Mouse (Mus musculus): ENCODE results near the gene Cnih3.

Gene Cnih3

DNA sequence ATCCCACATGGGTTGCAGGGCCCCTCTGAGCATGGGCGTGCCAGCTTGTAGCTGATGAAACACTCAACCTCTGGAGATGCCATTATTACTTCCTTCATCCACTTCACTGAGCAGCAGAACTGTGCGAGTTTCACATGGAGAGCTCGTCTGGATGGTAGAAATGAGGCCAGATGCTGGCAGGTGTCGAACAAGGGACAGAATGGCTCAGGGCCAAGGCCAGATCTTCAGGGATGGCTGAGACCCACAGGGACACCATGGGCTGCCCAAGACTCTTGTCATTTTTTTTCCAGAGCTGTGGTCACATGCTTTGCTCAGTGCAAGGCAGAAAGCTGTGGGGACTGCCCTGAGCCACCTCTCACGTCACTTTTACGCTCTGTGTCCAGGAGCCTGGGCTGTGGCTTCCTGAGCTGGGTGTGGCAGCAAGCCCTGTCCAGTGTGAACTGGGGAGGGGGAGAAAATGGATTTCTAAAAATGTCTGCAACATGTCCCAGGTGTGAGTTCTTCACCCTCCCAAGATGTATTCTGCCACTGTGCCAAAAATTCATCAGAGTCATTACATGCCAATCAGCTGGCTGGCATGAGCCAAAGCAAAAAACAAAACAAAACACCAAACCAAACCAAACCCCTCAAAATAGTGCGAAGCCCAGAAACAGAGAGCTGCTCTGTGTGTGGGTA lies 107.1 kb downstream of the Cnih3 start:
- no peak for DNase-seq

DNA sequence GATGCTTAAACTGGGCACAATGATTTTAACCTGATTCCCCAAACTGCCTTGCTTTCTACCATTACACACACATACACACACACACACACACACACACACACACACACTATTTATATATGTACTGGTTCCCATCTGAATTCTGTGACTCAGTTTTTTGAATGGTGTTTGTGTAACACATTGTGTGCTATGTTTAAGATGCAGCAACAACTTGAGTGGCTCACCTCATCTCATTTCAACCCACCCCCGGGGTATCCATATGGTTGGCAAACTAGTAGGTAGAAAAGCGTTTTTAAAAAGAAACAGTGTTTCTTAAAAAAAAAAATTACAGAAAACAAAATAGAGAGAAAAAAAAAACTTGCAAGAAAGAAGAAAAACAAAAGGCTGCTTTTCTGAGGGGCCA lies 107.9 kb downstream of the Cnih3 start:
- no peak for DNase-seq

DNA sequence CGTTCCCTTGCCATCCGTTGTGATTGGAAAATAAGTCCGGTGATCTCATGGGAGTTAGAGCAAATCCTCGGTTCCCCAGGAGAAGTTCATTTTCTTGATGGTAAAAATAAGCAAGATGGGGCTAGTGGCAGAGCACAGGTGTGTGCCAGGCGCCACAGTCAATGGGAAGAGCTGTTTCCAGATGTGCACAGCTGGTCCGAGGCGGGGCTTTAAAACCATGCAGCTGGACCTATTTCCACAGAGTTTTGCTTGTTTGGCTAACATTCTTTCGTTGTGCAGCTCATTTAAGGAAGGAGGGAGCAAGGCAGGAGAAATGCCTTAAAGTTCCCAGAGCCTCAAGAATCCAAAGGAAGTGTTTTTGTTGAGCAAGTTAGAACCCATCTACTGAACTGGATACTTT lies 109.1 kb downstream of the Cnih3 start:
- no peak for DNase-seq

DNA sequence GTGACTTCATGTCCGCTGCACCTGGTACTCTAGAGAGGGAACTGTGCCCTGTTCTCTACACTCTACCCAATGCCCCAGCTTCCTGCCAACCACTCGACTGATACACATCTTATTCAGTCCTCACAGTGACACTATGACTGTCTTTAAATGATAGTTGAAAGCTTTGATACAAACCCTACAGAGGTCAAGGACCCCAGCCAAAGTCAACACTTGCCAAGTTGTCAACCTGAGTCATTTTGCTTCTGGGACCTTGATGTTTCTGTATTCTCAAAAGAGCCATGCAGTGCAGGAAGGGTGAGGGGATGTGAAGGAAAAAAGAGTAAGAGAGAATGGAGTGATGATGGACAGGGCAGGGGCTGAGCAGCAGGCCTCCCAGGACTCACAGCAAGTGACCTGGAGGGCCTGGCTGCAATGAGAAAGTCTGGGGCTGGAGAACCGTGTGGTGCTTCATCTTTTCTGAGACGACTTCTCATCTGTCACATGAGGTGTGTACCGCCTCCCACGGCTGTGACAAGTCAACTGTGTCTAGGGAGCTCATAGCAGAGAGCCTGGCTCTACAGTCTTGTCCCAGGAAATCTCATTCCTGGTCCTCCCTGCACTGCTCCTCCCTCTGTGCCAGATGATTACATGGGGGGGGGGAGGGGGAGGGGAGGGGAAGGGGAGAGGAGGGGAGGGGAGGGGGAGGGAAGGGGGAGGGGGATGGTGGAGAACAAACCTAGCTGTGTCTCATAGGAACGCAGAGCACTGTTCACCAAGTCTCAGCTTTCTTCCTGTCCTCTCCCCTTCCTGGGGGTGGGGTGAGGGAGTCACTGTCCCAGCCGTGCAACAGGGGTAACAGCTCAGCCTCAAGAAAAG lies 109.8 kb downstream of the Cnih3 start:
- DNase-seq = no peak

DNA sequence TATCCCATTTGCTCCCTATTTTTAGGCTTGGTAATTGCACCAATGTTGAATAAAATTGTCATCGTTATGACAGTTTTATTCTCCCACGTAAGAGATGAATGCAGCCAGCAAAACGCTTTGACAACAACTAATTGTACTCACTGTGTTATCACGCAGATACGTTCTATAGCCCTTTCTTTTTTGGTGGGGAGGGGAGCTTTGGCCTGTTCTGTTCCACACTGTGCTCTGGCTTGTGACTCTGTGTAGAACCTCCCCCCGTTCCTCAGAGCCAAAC lies 110.4 kb downstream of the Cnih3 start:
- no peak for DNase-seq

DNA sequence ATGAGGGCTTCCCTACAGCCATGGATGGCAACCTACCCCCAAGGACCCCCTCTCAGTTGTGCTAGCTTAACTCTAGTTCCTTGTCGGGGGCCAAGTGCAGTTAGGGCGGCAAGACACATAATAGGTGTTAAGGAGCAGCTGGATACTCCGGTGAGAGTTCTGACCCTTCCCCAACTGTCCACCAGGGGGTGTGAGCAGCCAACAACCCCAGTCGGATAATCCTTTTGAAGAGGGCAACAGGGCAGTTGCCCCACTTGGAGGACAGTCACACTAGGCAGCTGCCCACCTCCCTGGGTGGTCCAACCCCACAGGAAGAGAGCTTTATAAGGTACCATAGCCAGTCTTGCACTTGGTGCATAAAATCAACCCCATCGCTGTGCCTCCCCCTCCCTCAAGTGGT lies 112.6 kb downstream of the Cnih3 start:
- DNase-seq = no peak

DNA sequence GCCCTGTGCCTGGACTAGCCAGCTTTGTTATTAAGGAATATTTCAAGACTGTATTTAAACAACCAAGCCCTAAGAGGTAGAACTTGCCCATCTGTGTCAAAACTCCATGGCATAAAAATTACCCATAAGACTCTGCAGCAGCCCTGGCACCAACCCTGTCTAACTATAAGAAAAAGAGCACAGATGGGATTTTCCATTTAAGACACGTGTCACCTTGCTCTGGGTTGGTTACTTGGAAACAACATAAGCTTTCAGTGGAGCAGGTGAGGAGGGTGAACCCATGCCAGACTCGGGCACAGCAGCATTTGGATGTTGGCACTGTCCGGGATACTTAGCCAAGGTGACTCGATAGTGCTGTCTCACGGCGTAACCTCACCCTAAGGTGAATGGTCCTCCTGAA lies 113.6 kb downstream of the Cnih3 start:
- DNase-seq = no peak

DNA sequence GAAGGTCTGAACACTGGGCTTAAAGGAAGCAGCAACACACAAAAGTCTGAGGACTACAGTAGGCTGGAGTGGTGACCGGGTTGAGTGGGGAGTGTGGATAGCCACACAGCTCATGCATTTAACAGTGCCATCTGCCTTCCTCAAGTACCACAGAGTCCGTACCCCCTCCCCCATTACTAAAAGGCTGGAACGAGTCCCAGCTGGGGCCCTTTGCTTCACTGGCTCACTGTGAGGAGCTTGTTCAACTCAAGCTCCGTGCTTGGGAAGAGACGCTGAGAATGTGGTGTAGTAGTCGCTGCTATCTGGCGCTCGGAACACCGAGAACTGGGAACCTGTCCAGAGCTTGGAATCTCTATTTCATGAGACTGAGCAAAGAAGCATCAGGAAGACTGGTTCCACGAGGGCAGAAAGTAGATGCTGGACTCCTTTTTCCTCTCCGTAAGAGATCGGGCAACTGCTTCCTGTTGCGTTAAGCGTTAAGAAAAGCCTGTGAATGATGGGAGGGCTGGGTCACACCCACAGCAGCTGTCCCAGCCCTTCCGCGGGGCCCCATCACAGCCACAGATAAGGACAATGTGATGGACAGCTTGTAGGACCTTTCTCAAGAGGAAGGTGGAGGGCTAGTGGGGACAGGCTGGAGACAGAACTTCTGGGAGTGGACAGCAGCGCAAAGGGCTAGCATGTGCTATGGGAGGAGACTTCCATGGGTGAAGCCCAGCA lies 114.3 kb downstream of the Cnih3 start:
- no peak for DNase-seq

DNA sequence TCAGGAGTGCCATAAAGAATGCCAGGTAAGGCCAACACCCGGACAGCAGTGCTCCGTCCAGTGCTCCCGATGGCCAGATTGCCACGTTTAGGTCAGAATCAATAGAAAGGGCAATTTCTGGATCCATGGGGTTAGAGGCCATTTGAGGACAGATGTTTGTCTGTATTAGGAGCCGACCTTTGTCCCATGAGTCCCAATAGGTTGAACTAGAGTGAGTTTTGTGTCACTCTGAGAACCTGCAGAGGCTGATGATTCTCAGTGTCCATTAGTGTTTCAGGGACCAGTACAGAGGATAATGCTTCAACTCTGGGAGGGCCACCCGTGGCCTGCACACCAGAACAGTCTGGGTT lies 114.9 kb downstream of the Cnih3 start:
- no peak for DNase-seq

DNA sequence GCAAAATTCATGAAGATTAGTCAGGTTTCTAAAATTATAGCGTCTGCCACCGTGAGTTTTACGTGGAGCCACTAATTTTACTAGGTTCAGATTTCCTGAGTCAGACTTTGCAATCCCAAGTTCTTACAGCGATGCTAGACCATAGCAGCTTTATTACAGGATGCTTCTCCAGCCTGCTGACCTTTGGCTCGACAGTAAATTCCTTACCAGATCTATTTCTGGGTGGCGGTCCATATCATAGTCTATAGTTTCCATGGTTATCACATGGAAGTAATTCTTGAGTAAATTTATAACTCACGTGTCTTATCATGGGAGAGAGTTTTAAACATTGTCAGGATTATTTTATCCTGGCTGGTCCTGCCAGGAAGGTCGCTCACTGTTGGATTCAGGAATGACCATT lies 117.0 kb downstream of the Cnih3 start:
- no peak for DNase-seq

DNA sequence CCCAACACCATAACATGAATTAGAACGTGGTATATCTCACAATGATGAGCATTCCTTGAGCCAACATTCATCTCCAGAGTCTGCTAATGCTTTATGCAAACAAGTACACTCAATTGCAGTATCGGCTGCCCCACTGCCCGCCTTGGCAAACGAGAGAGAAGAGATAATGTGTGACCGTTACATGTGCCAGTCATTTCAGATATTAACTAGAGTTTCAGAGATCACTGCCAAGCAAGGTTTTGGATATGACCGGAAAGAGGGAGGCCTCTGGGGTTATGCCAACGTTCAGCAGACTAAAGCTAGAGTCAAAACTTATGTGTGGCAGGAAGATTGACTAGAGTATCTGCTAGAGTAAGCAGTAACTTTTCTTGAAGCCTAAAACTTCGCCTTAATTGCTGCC lies 123.7 kb downstream of the Cnih3 start:
- DNase-seq = no peak

DNA sequence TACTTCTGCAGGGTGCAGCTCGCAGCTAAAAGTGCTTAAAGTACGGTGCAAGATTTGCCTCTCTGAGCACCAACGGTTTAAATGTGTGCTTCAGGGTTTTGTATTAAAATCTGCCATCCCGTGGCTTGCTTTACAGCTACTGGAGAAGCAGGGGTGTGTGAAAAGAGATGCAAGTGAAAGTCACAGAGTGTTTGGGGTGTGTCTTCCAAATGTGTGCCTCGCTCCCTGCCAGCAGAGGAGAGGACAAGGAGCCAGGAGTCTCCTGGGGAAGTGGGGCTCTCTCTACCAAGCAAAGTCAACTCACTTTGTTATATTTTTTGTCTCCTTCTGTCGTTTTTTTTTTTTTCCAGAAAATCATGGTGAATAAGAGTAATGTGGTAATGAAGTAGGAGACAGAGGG lies 124.1 kb downstream of the Cnih3 start:
- no peak for DNase-seq

DNA sequence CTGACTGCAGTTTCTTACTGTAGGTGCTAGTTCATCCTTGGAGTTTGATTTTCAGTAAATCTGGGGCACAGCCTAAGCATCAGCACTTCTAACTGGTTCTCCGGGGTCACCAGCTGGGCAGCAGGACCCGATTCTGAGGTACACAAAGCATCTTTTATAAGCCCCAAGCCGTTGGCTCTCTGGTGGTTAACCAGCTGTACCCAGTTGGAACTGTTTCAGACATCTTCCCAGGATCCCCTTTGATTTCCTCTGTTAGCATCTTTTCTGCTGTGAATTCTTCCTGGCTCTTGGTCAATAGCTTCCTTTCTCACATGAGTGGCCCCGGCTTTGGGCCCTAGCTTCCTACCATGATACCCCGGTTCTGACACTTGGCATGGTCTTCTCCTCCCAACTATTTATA lies 132.3 kb downstream of the Cnih3 start:
- DNase-seq = no peak

DNA sequence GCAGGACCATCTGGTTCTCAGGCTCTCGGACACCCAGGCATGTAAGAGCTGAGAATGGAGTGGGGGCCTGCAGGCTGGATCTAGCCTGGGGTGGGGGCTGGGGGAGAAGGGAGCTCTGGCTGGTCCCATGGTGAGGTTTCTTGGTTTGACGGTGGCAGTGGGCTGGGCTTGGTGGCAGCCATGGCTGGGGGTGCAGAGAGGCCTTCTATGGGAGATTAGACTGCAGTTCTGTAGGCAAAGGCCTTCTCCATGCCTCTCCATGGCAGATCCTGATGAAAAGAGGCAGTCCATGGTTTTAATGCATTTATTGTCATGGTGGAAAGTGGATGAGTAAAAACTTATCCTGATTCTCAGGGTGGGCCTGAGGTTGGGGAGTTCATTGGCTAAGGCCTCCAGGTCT lies 151.0 kb downstream of the Cnih3 start:
- DNase-seq = no peak

DNA sequence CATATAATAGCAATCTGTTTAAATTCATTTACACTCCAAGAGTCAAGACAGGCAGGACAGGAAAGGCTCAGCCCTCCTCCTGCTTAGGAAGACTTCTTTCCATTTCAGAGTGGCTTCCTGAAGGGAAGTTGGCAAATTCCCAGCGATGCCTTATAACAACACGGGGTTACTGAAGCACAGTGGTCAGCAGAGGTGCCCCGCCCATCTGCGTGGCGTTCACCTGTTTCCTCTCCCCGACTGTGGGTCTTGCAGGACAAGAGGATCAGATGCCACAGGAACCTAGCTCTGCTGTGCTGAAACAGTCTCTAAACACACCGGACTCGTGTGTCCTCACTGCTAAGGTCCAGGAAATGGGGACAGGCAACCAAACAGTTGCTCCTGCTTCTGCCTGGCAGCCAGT lies 152.9 kb downstream of the Cnih3 start:
- DNase-seq = no peak

All from thymus, adult 18-20 months (tissue).